Mouse (Mus musculus) stomach, postnatal 0 days (tissue): ENCODE measurements around the gene Meox2. TPM values are rescaled to one million over a fixed set of nuclear protein-coding genes. Genes with fewer than 3 reads are reported as not detected.
"Not testable (repeated sequence)": the region's sequence is repeated elsewhere in the genome, so short reads cannot be mapped to it uniquely, and the experiment has no call there.

Experiments used
- ATAC-seq: fragments of 200-750 bp; cut with Nextera tagmentation; 2 replicates; pipeline ENCODE4 v1.8.0; 2017; ENCODE audit not compliant: low FRiP score, low TSS enrichment
- DNase-seq: peaks from one replicate; pipeline ENCODE4 v3.0.0-alpha.2; 2016; ENCODE audit warnings: low spot score
- H3K27ac ChIP-seq: fragments of 300-500 bp; sonication (generic); replicated peaks from 2 replicates; pipeline ENCODE4 v1.5.1; 2014; ENCODE audit warnings: mild to moderate bottlenecking, control low read depth
- H3K27me3 ChIP-seq: fragments of 300-500 bp; sonication (generic); 2 replicates; pipeline ENCODE4 v1.6.1; 2014; ENCODE audit warnings: low read length; ENCODE audit not compliant: control insufficient read depth, insufficient read depth
- H3K36me3 ChIP-seq: fragments of 300-500 bp; sonication (generic); 2 replicates; pipeline ENCODE4 v1.6.1; 2014; ENCODE audit warnings: low read length, mixed read lengths; ENCODE audit not compliant: control insufficient read depth, insufficient read depth
- H3K4me1 ChIP-seq: fragments of 300-500 bp; sonication (generic); replicated peaks from 2 replicates; pipeline ENCODE4 v1.6.1; 2014; ENCODE audit warnings: antibody characterized with exemption; ENCODE audit not compliant: control insufficient read depth, insufficient read depth
- H3K4me2 ChIP-seq: fragments of 300-500 bp; sonication (generic); replicated peaks from 2 replicates; pipeline ENCODE4 v1.6.1; 2014; ENCODE audit warnings: low read depth, mild to moderate bottlenecking, control low read depth, moderate library complexity
- H3K4me3 ChIP-seq: fragments of 300-500 bp; sonication (generic); 2 replicates; pipeline ENCODE4 v1.5.1; 2014; ENCODE audit warnings: low read depth, low read length, control low read depth
- H3K9ac ChIP-seq: fragments of 300-500 bp; sonication (generic); 2 replicates; pipeline ENCODE4 v1.6.1; 2014; ENCODE audit warnings: mild to moderate bottlenecking, low read length, control low read depth, mixed read lengths
- H3K9me3 ChIP-seq: fragments of 300-500 bp; sonication (generic); 2 replicates; pipeline ENCODE4 v1.6.1; 2016; ENCODE audit warnings: low read length; ENCODE audit not compliant: control insufficient read depth
- CTCF ChIP-seq: IDR thresholded peaks from 2 replicates; pipeline ENCODE4 v1.5.1; 2016; ENCODE audit warnings: antibody characterized with exemption, low read depth, mild to moderate bottlenecking, moderate library complexity
- EP300 ChIP-seq: optimal IDR thresholded peaks from 2 replicates; pipeline ENCODE3; 2016; ENCODE audit warnings: antibody characterized with exemption
- WGBS: fragments of 180-500 bp; shearing (Covaris S2); extraction: QIAGEN DNeasy Blood & Tissue Kit; methylation state at CpG from one replicate; pipeline ENCODE4 v1.1.7; 2014; 5-methylcytosine and 5-hydroxymethylcytosine counted together
- polyA plus RNA-seq: library from polyadenylated mRNA; unstranded; fragments of >200 nt; fragmentation: Nextera tagmentation; extraction: Ambion mirVana; gene quantifications from 2 replicates; pipeline ENCODE4 v1.2.1, GENCODE M21; 2015

Meox2 gene
- polyA plus RNA-seq = 2.7 and 3.1 TPM in 2 replicates

GRCm38 (mm10) chr12:37108390-37108738, at the start of gene Meox2:
Gene Meox2, plus strand, starts transcription at chr12:37108540.
- TF ChIP-seq EP300 = no peak
- TF ChIP-seq CTCF = no peak
- peak; percentile 22 for DNase-seq
- no peaks in the 10 kb centered on the region for H3K36me3 ChIP-seq
- peak within 1 kb of the TSS; percentile 75 for H3K4me2 ChIP-seq
- H3K27me3 ChIP-seq = no peaks in the 10 kb centered on the region
- H3K4me3 ChIP-seq = peak within 1 kb of the TSS; percentile 51
- no peaks in the 10 kb centered on the region for H3K4me1 ChIP-seq
- ATAC-seq = peak; percentile 71; the same call in 1 of the 2 replicates
- H3K9me3 ChIP-seq = no peaks in the 10 kb centered on the region
- under 1% methylated on average over 12 of the region's 12 CpGs for WGBS
- peak within 1 kb of the TSS; percentile 47; the same call in 1 of the 2 replicates for H3K9ac ChIP-seq
- H3K27ac ChIP-seq = peak within 1 kb of the TSS; percentile 4; the same call in 1 of the 2 replicates

GRCm38 (mm10) chr12:37072636-37073035, 35.7 kb upstream of the Meox2 start:
- TF ChIP-seq CTCF = no peak
- TF ChIP-seq EP300 = no peak
- H3K4me2 ChIP-seq = no peak overlapping the region
- no peak overlapping the region for H3K4me3 ChIP-seq
- H3K9me3 ChIP-seq = no peaks in the 10 kb centered on the region
- H3K4me1 ChIP-seq = no peaks in the 10 kb centered on the region
- ATAC-seq (no peak), DNase-seq (no peak)
- no peak overlapping the region for H3K27ac ChIP-seq
- H3K9ac ChIP-seq = no peak overlapping the region
- H3K36me3 ChIP-seq = no peaks in the 10 kb centered on the region
- H3K27me3 ChIP-seq = no peaks in the 10 kb centered on the region
- 26% methylated on average over 3 of the region's 3 CpGs for WGBS

- H3K36me3 ChIP-seq = no peaks in the 10 kb centered on the region
- H3K27me3 ChIP-seq = no peaks in the 10 kb centered on the region
- no peak overlapping the region for H3K9ac ChIP-seq
- no peak overlapping the region for H3K27ac ChIP-seq
- no peak overlapping the region for H3K4me3 ChIP-seq
- ATAC-seq (no peak), DNase-seq (no peak)
- WGBS = 50% methylated on average over 1 of the region's 1 CpGs
- TF ChIP-seq EP300 (no peak), CTCF (peak; percentile 68)
- H3K4me1 ChIP-seq = no peaks in the 10 kb centered on the region
- H3K4me2 ChIP-seq = no peak overlapping the region
- no peaks in the 10 kb centered on the region for H3K9me3 ChIP-seq
Measured at GRCm38 (mm10) chr12:37077308-37077707, 31.0 kb upstream of the Meox2 start.

GRCm38 (mm10) chr12:37080005-37080404, 28.3 kb upstream of the Meox2 start:
- not testable (repeated sequence) for H3K4me2 ChIP-seq, DNase-seq, H3K36me3 ChIP-seq, H3K4me1 ChIP-seq, H3K4me3 ChIP-seq, H3K9me3 ChIP-seq, H3K27ac ChIP-seq, H3K9ac ChIP-seq, ATAC-seq, H3K27me3 ChIP-seq
- 67% methylated on average over 5 of the region's 5 CpGs for WGBS

- Histone ChIP-seq H3K36me3 (no peaks in the 10 kb centered on the region), H3K4me2 (no peak overlapping the region), H3K9ac (no peak overlapping the region), H3K4me3 (no peak overlapping the region), H3K27ac (no peak overlapping the region), H3K9me3 (no peaks in the 10 kb centered on the region), H3K27me3 (no peaks in the 10 kb centered on the region), H3K4me1 (no peaks in the 10 kb centered on the region)
- DNase-seq (no peak), ATAC-seq (no peak)
- TF ChIP-seq CTCF = no peak
- TF ChIP-seq EP300 = no peak
- 65% methylated on average over 8 of the region's 8 CpGs for WGBS
Measured at GRCm38 (mm10) chr12:37106541-37106940, 1.8 kb upstream of the Meox2 start.

- Histone ChIP-seq H3K27ac (no peak overlapping the region), H3K27me3 (no peaks in the 10 kb centered on the region), H3K36me3 (no peaks in the 10 kb centered on the region), H3K9me3 (no peaks in the 10 kb centered on the region), H3K4me1 (no peaks in the 10 kb centered on the region), H3K9ac (no peak overlapping the region), H3K4me3 (no peak overlapping the region), H3K4me2 (no peak overlapping the region)
- no peak for ATAC-seq
- TF ChIP-seq CTCF (no peak), EP300 (no peak)
- 59% methylated on average over 2 of the region's 2 CpGs for WGBS
- no peak for DNase-seq
Measured at GRCm38 (mm10) chr12:37107150-37107549, 1.2 kb upstream of the Meox2 start.
